Mouse (Mus musculus): ENCODE results near the gene Snapc3.

GRCm38 (mm10) chr4:83441050-83441449, 23.5 kb downstream of the Snapc3 start:
- TF ChIP-seq CTCF (IDR thresholded peaks at IDR 0.05; ENCODE audit: low read depth) (no peak), EP300 (optimal IDR thresholded peaks at IDR 0.05) (no peak)

All from stomach, postnatal 0 days (tissue).